In genomic region chr2:105017802-105018201, GRCm38 (mm10) we compare ENCODE assay signal across 9 mouse cellular contexts. TPM values are rescaled to one million over a fixed set of nuclear protein-coding genes. Genes with fewer than 3 reads are reported as not detected.
A peak's percentile ranks its signal among the peaks of the same experiment; 100 is the strongest.
DNase-seq lines count a peak whose midpoint lies in the region; ATAC-seq and TF ChIP-seq lines count a peak whose summit lies in the region.
"Had no signal": no experiment of that assay in that cellular context is flagged by ENCODE, and none has a peak within 500 bp of the region (broad histone marks: within the 10 kb centered on the region; RNA-seq: fewer than 3 reads in every experiment).

No protein-coding gene starts in this region.

- no peak overlapping the region for H3K9ac ChIP-seq in lung, embryonic 16.5 days (ENCODE audit: low read length)
- H3K9ac ChIP-seq in lung, postnatal 0 days (replicated peaks; ENCODE audit: low read depth), result no peak overlapping the region
- no peak overlapping the region for H3K9ac ChIP-seq in hindbrain, embryonic 14.5 days

- H3K79me2 ChIP-seq in macrophage (ENCODE audit: inconsistent target), result peaks cover 38% of the 10 kb centered on the region

- WGBS in lung, embryonic 16.5 days, result 81% methylated on average over 3 of the region's 3 CpGs
- 84% methylated on average over 3 of the region's 3 CpGs for WGBS in lung, postnatal 0 days
- 81% methylated on average over 3 of the region's 3 CpGs for WGBS in hindbrain, embryonic 14.5 days
- 94% methylated on average over 3 of the region's 3 CpGs for WGBS in macrophage (ENCODE audit: missing documents)

- no peak overlapping the region for H3K27ac ChIP-seq in lung, embryonic 16.5 days (ENCODE audit: low read length)
- H3K27ac ChIP-seq in lung, postnatal 0 days (ENCODE audit: low read length), result no peak overlapping the region
- no peak overlapping the region for H3K27ac ChIP-seq in hindbrain, embryonic 14.5 days
- H3K27ac ChIP-seq in macrophage, result no peak overlapping the region

- ATAC-seq in lung, embryonic 16.5 days (ENCODE audit: low read depth), result no peak
- ATAC-seq in lung, postnatal 0 days, result no peak
- ATAC-seq in hindbrain, embryonic 14.5 days (ENCODE audit: low FRiP score), result no peak

- TF ChIP-seq EP300 in lung, postnatal 0 days (IDR thresholded peaks at IDR 0.05), result no peak

- H3K9me3 ChIP-seq in lung, embryonic 16.5 days (ENCODE audit: control insufficient read depth, low read length), result no peaks in the 10 kb centered on the region
- no peaks in the 10 kb centered on the region for H3K9me3 ChIP-seq in lung, postnatal 0 days (ENCODE audit: low read length)
- no peaks in the 10 kb centered on the region for H3K9me3 ChIP-seq in hindbrain, embryonic 14.5 days (ENCODE audit: control insufficient read depth, low read length)

- intact Hi-C loops in left cerebral cortex, postnatal 4 days (cut with DNase I), result no loop called here

- peaks cover 6% of the 10 kb centered on the region for H3K36me3 ChIP-seq in lung, embryonic 16.5 days (ENCODE audit: control insufficient read depth, insufficient read depth, low read length)
- H3K36me3 ChIP-seq in lung, postnatal 0 days (ENCODE audit: insufficient read depth, low read length), result 0 out of 2 replicates have a peak, but pooled peaks cover under 1% of the 10 kb centered on the region
- H3K36me3 ChIP-seq in hindbrain, embryonic 14.5 days (replicated peaks; ENCODE audit: control insufficient read depth, insufficient read depth), result peaks cover 12% of the 10 kb centered on the region
- H3K36me3 ChIP-seq in macrophage (ENCODE audit: inconsistent target), result peaks cover 9% of the 10 kb centered on the region

- H3K27me3 ChIP-seq in lung, embryonic 16.5 days (ENCODE audit: control insufficient read depth, insufficient read depth, low read depth, low read length), result no peaks in the 10 kb centered on the region
- no peaks in the 10 kb centered on the region for H3K27me3 ChIP-seq in lung, postnatal 0 days (replicated peaks; ENCODE audit: insufficient read depth, low read length)
- H3K27me3 ChIP-seq in hindbrain, embryonic 14.5 days (ENCODE audit: control insufficient read depth, insufficient read depth, low read length), result no peaks in the 10 kb centered on the region

- H3K4me1 ChIP-seq in lung, embryonic 16.5 days (replicated peaks; ENCODE audit: control insufficient read depth, insufficient read depth, low read length), result peaks cover 9% of the 10 kb centered on the region; the same call in 1 of the 2 replicates
- H3K4me1 ChIP-seq in lung, postnatal 0 days (ENCODE audit: insufficient read depth, low read depth, low read length), result no peaks in the 10 kb centered on the region
- H3K4me1 ChIP-seq in hindbrain, embryonic 14.5 days (replicated peaks; ENCODE audit: control insufficient read depth, insufficient read depth, low read length), result peaks cover 10% of the 10 kb centered on the region

- no peak for TF ChIP-seq CTCF in lung, postnatal 0 days (IDR thresholded peaks at IDR 0.05)

- peak; percentile 18 for DNase-seq in cerebellum, adult 9-10 months
- no peak for DNase-seq in cerebellum, postnatal 4 days (ENCODE audit: low spot score in 2 of 2)
- no peak for DNase-seq in lung, postnatal 0 days (ENCODE audit: low spot score)
- DNase-seq in hindbrain, embryonic 14.5 days (ENCODE audit: low spot score), result no peak
- DNase-seq in left cerebral cortex, postnatal 4 days, result no peak
- DNase-seq in testis, postnatal 14 days (ENCODE audit: low spot score), result no peak
- DNase-seq: heart, adult 18-20 months had no signal

- H3K4me2 ChIP-seq in lung, embryonic 16.5 days (ENCODE audit: low read depth, low read length), result peak overlapping the region; percentile 61; the same call in 1 of the 2 replicates
- H3K4me2 ChIP-seq in lung, postnatal 0 days (replicated peaks; ENCODE audit: low read depth, low read length), result no peak overlapping the region; the same call in 1 of the 2 replicates
- H3K4me2 ChIP-seq in hindbrain, embryonic 14.5 days (replicated peaks), result peak overlapping the region; percentile 76; the same call in 1 of the 2 replicates

- H3K4me3 ChIP-seq in lung, embryonic 16.5 days (ENCODE audit: low read length), result no peak overlapping the region
- H3K4me3 ChIP-seq in lung, postnatal 0 days (ENCODE audit: low read depth, low read length), result no peak overlapping the region
- no peak overlapping the region for H3K4me3 ChIP-seq in hindbrain, embryonic 14.5 days (replicated peaks; ENCODE audit: low read length)
- peak overlapping the region; percentile 81; the same call in 1 of the 2 replicates for H3K4me3 ChIP-seq in macrophage (ENCODE audit: inconsistent target)

RNA-seq across cellular contexts. Expression of gene Eif3m, which starts 0.9 kb away (rescaled TPM):
- 243 and 250 TPM in 2 replicates for polyA plus RNA-seq in lung, embryonic 16.5 days (2015; fragmentation: Nextera tagmentation; extraction: Ambion mirVana)
- 177 and 178 TPM in 2 replicates for polyA plus RNA-seq in lung, postnatal 0 days (2015; fragmentation: Nextera tagmentation; extraction: Ambion mirVana)
- 190 and 199 TPM in 2 replicates for polyA plus RNA-seq in hindbrain, embryonic 14.5 days (2014; fragmentation: Nextera tagmentation; extraction: Ambion mirVana)
- 10 to 100 TPM; 15.3 to 54.1 (median 33.2) TPM for total RNA-seq in macrophage (2018; cell fraction: chromatin; rRNA removed)
- total RNA-seq in macrophage (2018; cell fraction: cytosol; rRNA removed), result 100 to 1,000 TPM in 10 of 26 experiments, 10 to 100 TPM in 16; 73.3 to 113 (median 95.0) TPM
- 10 to 100 TPM; 16.3 to 58.5 (median 30.7) TPM for total RNA-seq in macrophage (2018; cell fraction: nucleus; rRNA removed)
- 99.0 to 127 TPM (median 124 TPM) in 3 replicates for polyA plus RNA-seq in macrophage (2018)
- 100 to 1,000 TPM; 108 to 124 TPM for total RNA-seq in left cerebral cortex, postnatal 4 days (2021)
